Mouse (Mus musculus) gastrocnemius, postnatal 4 days (tissue): ENCODE data around the gene Sez6l. TPM values are rescaled to one million over a fixed set of nuclear protein-coding genes. Genes with fewer than 3 reads are reported as not detected.

Experiments used
- DNase-seq, 2 experiments: peaks; one replicate each; pipeline ENCODE4 v3.0.0; 2021 to 2022; ENCODE audit warnings: low spot score in 2 of 2, mixed read lengths in 2 of 2
- total RNA-seq, 2 experiments: library from RNA; stranded (reverse); gene quantifications; 2 replicates each; pipeline ENCODE4 v1.2.3; 2021

Gene Sez6l
- total RNA-seq, 2 experiments from 2014 or later: 0.44 to 0.52 TPM

DNA sequence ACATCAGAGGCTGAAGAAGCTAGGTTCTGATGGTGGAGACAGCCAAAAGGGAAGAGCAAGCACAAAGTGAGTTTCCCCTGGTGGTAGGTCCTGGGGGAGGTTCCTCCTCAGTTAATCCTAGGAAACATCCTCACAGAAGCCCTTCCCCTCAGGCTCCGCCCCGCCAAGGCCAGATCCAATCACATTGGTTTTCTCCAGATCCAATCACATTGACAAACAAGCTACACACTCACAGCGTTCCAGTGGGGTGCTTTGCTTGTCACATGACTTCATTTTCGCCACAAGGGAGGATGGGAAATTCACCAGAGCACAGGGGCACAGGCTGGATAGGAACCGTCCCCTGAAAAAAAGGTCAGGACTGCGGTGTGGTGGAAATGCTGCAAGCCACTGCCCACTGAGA is 9.1 kb upstream of the Sez6l start:
- no peak for DNase-seq

DNA sequence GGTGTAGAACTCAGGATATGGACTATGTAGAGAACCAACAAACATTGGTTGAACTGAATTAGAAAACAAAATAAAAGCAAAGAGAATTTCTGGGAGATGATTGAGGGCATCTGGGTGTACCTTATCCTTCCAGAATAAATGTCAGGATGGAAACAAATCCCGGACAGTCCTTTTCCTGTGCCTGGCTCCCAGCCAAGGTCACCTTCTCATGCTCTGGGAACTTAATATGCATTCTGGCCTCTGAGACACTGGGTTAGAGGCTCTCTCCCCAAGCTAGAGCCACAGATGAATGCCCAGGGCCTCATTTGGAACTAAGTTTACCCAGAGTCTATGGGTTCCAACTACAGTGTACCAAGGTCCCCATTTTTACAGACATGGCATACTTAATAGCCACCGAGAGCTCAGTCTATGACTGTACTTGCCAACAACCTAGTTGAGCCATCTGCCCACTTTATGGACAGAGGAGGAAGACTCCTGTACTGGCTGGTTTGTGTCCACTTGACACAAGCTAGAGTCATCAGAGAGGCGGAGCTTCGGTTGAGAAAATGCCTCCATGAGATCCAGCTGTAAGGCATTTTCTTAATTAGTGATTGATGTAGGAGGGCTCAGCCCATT is 7.3 kb upstream of the Sez6l start:
- no peak for DNase-seq

DNA sequence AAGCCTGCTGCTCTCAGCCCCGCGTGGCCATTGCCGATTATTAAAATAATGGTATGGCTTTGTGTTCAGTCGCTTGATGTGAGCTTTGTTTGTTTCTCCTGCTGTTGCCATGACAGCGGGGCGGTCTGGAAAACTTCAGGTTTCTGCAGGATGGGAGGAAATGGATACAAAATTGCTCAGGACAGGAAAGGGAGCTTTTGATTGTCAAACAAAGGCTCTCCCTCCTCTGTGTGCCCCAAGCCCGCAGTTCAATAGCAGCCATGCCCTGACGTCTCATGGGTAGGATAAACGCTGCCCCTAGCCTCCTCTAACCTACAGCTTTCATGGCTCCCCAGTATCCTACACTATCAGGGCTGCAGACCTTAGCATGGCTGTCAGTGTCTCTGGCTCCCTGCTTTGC is 6.3 kb upstream of the Sez6l start:
- DNase-seq: peak in 1 of 2 experiments; percentile 24

DNA sequence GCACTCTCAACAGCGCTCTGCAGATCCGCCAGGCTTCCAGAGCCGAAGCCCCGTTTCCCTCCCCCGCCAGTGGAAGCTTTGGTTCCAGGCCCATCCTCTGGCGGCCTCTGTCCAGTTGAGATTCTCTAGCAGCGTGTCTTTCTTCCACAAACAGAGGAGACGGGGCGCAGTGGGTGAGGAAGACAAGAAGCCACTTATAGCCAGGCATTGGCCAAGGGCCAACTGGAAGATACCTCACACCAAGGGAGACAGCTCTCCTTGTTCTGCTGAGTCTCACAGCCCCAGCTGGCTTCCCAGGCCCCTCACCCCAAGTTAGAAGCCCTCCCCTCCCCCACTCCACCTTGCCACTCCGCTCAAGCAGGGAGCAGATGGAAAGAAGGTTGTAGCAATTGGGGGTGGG is 765 bp upstream of the Sez6l start:
- DNase-seq: no peak

DNA sequence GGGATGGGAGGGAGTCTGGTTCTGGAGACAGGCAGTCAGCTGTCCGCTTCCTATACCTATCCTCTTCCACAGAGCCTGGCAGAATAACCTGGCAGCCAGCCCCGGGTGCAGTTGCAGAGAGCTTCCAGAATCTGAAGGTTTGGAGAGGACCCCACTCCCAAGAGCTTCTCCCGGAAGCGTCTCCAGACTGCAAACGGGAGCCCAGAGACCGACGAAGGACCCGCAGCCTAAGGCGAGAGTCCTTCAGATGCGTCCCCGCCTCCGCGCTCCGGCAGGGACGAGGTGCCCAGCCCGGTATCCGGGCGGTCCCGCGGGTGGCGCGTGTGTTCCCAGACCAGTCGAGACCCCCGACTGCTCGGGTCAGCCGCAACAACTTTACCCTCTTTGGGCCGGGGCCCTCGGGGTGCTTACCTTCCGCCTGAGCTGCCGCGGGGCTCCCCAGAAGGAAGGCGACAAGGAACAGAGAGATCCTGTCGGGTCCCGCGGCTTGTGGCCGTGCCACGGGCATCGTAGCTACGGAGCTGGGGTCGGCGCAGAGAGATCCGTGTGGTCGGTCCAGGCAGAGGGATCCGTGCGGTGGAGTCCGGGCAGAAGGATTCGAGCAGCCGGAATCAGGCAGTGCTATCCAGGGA is 508 bp downstream of the Sez6l start:
- no peak for DNase-seq

DNA sequence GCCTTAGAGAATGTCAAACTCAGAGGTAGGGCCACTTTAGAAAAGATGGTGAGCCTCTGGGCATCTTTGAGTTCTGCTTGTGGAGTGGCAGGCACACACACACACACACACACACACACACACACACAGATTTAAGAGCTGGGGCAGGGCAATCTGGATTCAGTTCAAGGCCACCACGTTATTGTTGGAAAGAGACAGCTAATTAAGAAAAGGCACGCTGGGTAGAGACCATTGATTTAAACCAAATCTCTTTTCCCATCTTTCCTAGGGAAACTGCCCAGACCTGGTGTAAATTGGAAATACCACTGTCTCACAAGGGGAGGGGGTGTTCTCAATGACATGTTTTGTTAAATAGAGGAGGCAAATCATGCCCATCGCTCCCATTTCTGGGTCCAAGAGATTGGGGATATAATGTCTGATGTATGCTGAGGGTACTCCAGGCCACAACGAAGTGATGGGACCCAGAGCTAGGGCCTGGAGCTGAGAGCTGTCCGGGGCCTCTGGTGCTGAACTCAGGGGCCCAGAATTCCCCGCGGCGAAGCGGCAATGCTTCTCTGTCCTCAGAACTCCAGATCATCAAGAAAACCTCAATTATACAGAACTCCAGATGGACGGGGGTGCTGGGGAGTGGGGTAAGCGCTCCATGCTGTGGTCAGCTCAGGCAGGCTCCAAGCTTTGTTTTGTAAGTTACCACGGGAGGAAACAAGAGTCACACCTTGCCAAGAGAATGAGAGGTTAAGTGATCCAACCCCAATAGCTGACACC is 1.7 kb downstream of the Sez6l start:
- DNase-seq: no peak

DNA sequence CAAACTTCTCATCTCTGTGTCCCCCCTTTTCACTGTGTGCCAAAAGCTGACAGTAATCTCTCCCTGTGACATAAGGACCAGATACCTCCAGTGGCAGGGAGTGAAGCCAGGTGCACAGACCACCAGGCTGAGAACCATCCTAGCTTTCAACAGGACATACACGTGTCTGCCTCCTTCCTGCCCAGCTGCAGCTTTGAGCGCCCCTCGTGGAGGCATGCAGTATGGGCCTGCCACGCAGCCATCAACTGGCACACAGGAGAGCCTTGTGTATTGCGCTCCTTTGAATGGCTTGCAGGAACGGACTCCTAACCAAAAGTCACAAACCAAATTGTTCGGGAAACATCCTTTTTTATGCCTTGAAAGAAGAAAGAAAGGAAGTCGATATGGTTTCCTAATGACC is 3.1 kb downstream of the Sez6l start:
- peak in 1 of 2 experiments; percentile 31 for DNase-seq

DNA sequence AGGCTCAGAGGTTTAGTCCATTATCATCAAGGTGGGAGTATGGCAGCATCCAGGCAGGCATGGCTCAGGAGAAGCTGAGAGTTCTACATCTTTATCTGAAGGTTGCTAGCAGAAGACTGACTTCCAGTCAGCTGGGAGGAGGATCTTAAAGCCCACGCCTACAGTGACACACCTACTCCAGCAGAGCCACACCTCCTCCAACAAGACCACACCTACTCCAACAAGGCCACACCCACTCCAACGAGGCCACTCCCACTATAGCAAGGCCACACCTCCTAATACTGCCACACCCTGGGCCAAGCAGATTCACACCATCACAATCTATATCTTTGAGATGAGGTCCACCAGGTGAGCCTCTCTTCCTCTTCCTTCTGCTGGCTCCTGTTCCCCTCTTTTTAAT is 4.8 kb downstream of the Sez6l start:
- no peak for DNase-seq

DNA sequence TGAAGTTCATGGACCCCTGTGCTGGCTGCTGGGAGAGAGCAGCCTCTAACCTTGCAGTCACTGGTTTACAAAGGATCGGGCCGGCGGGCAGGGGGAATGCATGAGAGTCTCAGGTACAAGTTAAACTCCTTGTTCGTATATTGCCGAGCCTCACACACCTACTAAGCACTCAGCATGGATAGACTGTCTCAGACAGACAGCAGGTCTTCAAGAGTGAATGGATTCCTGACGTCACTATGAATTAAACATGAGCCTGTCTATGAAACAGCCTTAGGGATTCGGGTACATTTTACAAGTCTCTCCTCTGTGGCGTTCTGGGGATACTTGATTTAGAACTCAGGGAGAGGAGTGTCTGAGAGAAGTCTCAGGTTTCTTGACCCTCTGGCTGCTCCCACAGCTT is 11.5 kb downstream of the Sez6l start:
- DNase-seq: no peak

DNA sequence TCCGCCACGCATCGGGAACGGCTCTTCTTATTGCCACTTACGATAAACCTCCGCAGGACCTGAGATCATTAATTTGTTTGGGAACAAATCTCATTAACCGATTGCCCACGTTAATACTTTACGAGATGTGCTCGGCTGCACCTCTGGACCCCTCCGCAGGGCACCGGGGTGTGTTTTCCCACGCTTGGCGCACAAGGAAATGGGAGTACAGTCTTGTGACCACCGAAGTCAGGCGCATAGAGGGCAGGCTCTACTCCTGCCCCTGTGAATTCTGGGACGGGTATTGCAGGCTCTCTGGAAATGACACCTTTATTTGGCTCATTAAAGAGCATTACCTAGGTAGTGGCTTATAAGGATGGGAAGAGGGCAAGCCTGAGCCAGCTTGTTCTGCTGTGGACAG is 11.9 kb downstream of the Sez6l start:
- no peak for DNase-seq

DNA sequence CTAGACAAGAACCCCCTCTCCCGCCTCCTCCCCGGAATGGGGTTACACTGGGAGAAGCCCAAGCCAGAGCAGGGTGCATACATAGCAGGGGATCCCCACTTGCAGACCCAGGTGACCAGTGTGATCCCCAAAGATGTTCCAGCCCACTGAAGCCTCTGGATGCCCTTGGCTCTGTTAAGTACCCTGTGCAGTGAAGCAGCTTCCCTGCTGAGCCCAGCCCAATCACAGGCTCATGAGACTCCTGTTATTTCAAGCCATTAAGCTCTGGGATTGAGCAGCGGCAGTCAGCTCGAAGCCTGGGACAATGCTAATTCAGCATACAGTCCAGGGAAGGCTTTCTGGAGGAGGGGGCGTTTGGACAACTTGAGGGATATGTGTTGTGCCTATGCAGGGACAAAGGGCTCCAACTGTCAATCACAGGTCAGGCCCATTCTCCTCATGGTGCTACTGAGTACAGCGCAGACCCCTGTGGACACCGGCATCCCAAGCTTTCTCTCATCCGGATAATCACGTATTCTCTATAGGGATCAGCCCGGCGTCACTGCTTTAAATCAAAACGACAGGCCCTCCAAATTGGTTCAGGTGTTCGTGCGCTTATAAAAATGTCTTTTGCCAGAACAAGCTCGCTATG is 16.0 kb downstream of the Sez6l start:
- DNase-seq: no peak

DNA sequence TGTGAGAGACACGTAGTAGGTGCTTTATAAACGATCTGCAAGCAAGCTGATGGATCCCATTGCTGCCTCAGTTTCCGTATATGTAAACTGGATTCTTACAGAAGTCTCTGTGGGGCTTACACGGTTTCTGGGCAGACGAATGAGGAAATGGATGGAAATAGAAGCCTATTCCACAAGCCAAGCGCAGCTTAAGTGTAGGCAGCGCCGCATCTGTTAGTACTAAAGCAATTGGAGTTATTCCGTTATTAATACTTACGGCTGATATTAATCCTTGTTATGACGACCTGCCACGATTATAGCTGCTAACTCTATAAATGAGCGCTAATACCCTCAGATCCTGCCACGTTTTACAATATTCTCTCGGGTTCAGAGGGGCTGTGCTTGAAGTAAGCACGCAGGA is 16.8 kb downstream of the Sez6l start:
- DNase-seq: no peak

DNA sequence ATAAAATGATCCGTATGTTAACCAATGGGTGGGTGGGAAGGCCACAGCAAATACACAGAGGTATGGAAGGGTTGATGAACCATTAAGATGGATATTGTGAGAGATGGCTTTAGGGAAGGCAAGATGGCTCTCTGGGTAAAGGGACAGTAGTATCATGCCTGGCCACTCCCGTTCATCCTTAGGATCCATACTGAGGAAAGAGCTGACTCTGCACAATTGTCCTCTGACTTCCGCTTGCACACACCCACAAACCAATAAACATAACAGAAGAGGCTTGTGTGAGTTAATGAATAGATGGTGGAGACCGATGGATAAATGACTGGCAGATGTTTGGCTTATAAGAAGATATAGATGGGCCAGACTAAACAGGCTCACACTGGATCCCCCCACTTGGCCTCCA is 19.6 kb downstream of the Sez6l start:
- no peak for DNase-seq

DNA sequence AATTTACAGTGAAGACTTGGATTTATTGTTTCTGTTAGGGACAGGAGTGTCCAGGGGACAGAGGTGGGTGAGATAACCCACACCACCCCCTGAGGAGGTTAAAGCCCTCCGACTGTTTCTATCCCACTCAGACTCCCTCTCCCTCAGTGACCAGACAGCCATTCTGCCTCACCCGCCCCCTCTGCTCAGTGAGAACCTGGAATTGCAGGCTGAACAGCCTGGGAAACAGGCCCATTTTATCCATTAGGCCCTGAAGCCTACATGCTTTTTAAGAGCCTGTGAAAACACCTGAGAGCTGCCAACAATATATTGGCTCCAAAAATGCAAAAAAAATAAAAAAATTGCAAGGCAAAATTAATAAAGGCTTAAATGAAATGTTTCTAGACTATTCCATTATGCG is 20.3 kb downstream of the Sez6l start:
- DNase-seq: no peak

DNA sequence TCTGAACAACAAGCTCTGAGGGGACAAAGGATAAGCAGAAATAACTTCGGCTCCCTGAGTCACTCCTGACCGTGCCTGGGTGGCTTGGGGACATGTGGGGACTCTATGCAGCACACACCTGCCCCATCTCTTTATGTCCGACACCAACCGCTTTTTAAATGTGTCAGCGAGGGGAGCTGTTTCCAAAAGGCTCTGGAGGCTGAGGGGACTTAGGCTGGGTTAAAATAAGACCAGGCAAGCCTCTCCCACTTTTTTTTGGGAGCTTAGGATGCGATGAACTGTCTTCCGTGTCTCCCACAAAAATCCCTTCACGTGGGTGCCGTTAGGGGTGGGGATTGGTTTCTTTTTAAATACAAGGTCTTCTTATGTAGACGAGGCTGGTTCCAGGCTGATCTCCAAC is 22.5 kb downstream of the Sez6l start:
- no peak for DNase-seq

DNA sequence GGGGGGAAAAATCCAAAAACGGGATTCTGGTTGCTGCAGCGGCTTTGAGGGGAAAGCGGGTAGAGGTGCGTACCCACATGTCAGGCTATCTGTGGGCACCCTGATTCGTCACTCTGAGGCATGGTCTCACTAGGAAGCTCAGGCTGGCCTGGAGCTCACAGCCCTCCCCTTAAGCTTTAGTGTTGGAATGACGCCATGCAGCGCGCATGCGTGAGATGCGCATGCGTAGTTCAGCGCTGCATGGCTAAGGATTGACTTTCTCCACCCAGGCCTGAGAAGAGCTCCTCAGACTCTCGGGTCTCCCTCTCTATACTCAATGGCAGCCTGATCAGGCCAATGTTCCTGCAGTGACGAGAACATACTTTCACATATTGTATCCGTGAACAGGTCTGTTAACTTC is 24.2 kb downstream of the Sez6l start:
- DNase-seq: no peak

DNA sequence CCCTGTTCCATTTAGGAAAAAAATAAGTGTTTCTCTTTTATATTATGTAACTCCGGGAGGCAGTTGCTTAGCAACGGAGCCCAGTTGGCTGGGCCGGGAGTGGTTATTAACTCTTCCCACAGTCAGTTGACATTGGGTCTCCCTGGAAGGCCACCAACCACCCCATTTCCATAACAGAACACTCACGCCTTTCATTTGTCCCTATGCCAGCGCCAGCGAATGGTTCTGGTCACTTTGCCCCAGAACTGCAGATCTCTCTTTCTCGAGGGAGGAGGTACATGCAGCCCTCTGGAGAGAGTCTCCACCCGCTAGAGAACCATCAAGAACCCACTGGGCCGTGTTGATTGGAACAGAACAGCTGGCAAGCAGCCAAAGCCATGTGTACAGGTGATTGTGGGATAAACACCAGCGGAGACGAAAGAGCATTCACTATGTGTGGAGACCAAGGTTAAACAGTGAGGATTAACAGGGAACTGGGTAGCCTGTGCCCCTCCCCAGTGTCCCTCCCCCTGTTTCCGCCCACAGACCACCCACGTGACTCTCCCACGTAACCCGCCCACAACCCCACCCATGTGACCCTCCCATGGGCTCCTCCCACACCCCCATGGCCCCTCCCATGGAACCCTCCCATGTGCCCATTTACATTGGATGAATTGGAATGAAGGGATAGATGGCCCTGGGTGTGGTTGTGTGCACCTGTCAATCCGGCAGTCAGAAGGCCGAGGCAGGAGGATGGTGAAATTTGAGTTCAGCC is 24.8 kb downstream of the Sez6l start:
- no peak for DNase-seq

DNA sequence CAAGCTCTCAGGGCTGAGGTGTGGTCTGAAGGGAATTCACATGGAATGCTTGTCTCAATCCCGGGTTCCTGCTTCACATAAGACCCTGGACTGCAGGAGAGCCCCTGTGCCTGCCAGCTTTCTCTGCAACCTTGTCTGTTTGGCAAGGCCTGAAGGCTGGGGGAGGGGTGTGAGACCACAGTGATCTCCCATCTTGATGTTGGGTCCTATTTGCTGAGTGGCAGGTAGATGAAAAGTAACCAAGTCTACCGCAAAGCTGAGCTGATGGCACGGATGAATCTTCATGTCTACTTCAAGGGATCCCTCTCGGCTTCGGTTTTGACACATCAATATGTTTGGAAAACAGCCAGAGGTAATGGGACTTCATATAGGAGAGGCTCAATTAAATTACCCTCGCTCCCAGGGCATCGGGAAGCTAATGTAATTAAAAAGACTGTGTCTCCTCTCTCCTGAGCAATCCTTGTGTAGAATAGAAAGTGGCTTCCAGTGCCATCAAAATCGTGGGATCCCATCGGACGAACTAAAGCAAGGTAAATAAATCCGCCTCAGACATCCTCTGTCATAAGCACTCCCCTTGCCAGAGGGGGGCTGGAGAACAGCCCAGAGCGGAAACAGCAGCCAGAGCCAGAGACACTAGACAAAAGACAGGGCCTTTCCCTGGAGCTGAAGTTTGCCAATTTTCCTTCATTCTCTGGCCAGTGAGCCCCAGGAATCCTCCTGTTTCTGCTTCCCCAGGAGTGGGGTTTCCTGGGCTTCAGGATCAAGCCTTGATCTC is 28.0 kb downstream of the Sez6l start:
- peak in 1 of 2 experiments; percentile 48 for DNase-seq

DNA sequence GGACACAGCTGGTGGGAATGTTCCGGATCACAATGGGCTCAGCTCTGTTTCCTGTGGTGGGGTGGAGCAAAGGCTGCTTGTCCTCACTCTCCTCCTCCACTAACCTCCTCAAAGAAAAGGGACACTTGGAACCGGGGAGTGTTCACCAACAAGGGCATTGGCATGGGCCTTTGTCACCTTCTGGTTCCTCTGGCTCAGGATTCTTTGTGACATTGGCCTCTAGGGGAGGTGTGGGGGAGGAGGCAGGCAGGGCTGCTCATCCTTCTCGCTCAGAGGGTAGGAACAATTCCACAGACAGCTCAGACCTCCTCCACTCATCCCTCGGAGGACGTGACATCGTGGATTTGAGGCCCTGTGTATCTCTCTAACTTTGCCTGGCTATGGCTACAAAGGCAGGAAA is 30.2 kb downstream of the Sez6l start:
- DNase-seq: no peak

DNA sequence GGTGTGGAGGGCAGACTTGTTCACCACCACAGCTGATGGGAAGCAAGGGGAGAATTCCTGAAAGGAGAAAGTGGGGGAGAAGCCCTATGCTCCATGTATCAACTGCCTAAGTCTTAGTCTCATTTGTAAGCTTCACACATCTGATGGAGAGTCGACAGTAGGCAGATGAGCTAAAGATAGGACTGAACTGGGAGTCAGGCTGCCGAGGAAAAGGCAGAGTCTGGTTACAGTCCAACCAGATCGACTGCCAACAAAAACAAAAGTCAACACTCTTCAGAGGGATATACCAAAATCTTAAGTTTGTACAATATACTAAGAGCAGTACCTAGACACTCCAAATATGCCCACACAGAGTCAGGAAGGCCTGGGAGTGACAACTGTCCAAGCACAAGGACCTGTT is 38.7 kb downstream of the Sez6l start:
- DNase-seq: no peak

DNA sequence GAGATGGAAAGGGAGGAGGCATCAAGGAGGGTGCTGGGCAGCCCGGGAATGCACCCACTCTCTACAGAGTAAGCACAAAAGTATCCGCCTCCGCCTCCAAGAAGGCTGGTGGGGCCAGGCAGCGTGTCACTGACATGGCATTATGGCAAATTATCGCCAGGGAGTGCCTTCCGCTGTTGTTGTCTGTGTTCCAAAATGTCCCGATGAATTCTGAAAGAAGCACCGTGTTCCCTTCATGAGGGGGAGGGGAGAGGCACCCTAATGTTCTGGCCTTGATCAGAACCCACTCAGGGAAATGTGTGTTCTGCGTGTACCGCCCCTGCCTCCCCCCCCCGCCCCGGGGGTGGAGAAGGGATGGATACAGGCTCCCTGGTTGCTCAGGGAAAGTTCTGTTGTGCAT is 41.1 kb downstream of the Sez6l start:
- DNase-seq: no peak
